Mouse (Mus musculus) macrophage (primary cell): ENCODE data around the gene Atraid. TPM values are rescaled to one million over a fixed set of nuclear protein-coding genes. Genes with fewer than 3 reads are reported as not detected.
"Not testable (repeated sequence)": the region's sequence is repeated elsewhere in the genome, so short reads cannot be mapped to it uniquely, and the experiment has no call there.

ENCODE experiments used
- H3K27ac ChIP-seq: fragments of 350-480 bp; formaldehyde crosslinking; 2 replicates; pipeline ENCODE4 v1.9.0; 2021
- H3K36me3 ChIP-seq: fragments of 350-480 bp; formaldehyde crosslinking; 2 replicates; pipeline ENCODE4 v1.9.0; 2021; ENCODE audit errors: inconsistent target
- H3K4me3 ChIP-seq: fragments of 350-480 bp; formaldehyde crosslinking; 2 replicates; pipeline ENCODE4 v1.9.0; 2021; ENCODE audit errors: inconsistent target
- H3K79me2 ChIP-seq: fragments of 350-480 bp; formaldehyde crosslinking; 2 replicates; pipeline ENCODE4 v1.9.0; 2021; ENCODE audit errors: inconsistent target
- WGBS: methylation state at CpG from one replicate; pipeline ENCODE4 v1.1.7; 2026; ENCODE audit warnings: inconsistent platforms; ENCODE audit not compliant: missing documents; 5-methylcytosine and 5-hydroxymethylcytosine counted together
- polyA plus RNA-seq: library from polyadenylated mRNA; stranded (reverse); fragments of 250-400 nt; gene quantifications from 3 replicates; pipeline ENCODE4 v1.2.4, GENCODE M21; 2018; ENCODE audit warnings: inconsistent platforms
- total RNA-seq, 78 experiments: library from RNA; depleted of rRNA; stranded (reverse); fragments of 250-400 nt; gene quantifications; 1 replicate in 9 of 78; 2 replicates in 24 of 78; 3 replicates in 43 of 78; 4 replicates in 2 of 78; pipeline ENCODE4 v1.2.4; 2018; ENCODE audit warnings: inconsistent platforms in 56 of 78

The Atraid gene
- 10 to 100 TPM in 25 of 26 experiments, 1 to 10 TPM in 1; 9.3 to 62.2 (median 25.8) TPM for total RNA-seq (2018; cell fraction: chromatin; rRNA removed)
- total RNA-seq (2018; cell fraction: cytosol; rRNA removed), result 100 to 1,000 TPM in 9 of 26 experiments, 10 to 100 TPM in 17; 64.4 to 150 (median 82.1) TPM
- total RNA-seq (2018; cell fraction: nucleus; rRNA removed), result 100 to 1,000 TPM in 1 of 26 experiments, 10 to 100 TPM in 25; 23.1 to 106 (median 43.3) TPM
- polyA plus RNA-seq, result 73.4 to 150 TPM (median 103 TPM) in 3 replicates

DNA sequence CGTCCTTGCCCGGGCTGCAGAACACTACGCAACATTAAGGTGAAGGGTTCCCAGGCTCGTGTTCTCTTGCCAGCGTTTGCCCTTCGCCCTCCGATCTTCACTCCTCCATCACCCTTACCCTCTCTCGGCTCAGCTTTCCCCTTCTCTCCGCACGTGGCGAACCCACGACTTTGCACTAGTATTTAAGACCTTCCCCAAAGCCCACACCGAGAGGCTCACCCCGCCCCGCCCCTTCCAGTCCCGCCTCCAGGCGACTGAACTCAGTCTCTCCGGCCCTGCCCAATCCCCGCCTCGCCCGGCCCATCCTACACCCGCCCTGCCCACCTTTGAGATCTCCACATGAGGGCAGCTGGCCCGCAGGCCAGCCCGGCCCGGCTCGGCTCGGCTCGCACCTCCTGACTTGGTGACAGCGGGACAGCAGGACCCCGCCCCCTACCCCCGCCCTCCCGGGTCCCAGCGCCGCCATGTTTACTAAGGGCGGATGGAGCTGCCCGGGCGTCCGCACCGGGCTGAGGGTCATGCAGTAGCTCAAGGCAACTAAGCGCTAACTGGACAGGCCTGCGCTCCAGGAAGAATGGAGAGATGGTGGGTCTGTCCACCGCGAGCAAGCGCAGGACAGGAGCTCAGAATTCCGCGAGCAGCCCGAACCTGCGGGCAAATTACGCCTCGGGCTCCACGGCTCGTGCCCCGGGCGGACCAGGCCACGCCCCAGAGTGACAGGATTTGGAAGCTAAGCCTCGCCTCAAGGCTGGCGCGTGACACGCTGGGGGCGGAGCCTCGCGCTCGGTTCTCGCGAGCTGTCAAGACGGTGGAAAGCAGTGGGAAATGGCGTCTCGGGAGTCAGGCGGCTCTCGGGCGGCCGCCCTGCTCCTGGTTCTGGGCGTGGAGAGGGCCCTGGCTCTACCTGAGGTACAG, at the start of gene Atraid:
TSS of gene Atraid (plus strand) at position 465 of the 915 bp plus-strand sequence.
- under 1% methylated on average over 73 of the region's 73 CpGs for WGBS
- H3K27ac ChIP-seq, result peak within 1 kb of the TSS; percentile 91
- H3K36me3 ChIP-seq, result 0 out of 2 replicates have a peak, but pooled peaks cover 7% of the 10 kb centered on the region
- H3K79me2 ChIP-seq, result peaks cover 5% of the 10 kb centered on the region; the same call in 1 of the 2 replicates
- peak within 1 kb of the TSS; percentile 98 for H3K4me3 ChIP-seq

GRCm38 (mm10) chr5:30999324-30999723, 48.8 kb upstream of the Atraid start:
- H3K27ac ChIP-seq, result no peak overlapping the region
- no peaks in the 10 kb centered on the region for H3K36me3 ChIP-seq
- no peak overlapping the region for H3K4me3 ChIP-seq
- no peaks in the 10 kb centered on the region for H3K79me2 ChIP-seq
- WGBS, result 85% methylated on average over 4 of the region's 5 CpGs

DNA sequence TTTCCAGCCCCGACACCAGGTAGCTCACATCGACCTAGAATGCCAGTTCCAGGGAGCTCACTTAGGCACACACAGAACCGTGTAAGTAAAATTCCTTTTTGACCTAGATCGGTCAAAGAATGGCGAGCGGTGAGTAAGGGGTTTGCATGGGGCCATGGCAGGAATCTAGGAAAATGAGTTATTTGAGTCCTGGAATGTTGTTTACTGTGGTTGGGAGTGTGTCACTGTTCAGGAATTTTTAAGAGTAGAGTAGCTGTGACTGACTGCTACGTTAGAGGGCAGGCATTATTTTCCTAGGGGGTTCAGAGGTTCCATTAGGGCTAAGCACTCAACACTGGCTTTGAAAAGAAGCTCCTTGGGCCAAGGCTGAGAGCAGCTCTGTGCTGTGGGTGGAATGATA, 48.0 kb upstream of the Atraid start:
- Histone ChIP-seq H3K27ac (no peak overlapping the region), H3K36me3 (no peaks in the 10 kb centered on the region), H3K79me2 (no peaks in the 10 kb centered on the region), H3K4me3 (no peak overlapping the region)
- WGBS, result 94% methylated on average over 7 of the region's 7 CpGs

DNA sequence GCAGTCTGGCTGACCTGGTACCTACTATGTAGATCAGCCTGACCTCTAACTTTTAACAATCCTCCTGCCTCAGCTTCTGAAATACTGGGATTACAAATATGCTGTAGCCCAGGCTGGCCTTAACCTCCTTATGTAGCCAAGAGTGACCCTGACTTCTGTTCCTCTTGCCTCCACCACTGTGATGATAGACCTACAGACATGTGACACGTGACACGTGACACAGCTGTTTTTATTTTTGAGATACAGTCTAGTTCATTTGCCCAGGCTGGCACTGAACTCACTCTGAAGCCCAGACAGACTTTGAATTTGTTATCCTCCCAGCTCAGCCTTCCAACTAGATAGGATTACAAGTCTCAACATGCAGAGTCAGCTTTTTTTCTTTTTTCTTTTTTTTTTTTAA, 47.1 kb upstream of the Atraid start:
- H3K36me3 ChIP-seq, result no peaks in the 10 kb centered on the region
- WGBS, result 79% methylated on average over 2 of the region's 2 CpGs
- no peak overlapping the region for H3K27ac ChIP-seq
- H3K79me2 ChIP-seq, result no peaks in the 10 kb centered on the region
- no peak overlapping the region for H3K4me3 ChIP-seq

DNA sequence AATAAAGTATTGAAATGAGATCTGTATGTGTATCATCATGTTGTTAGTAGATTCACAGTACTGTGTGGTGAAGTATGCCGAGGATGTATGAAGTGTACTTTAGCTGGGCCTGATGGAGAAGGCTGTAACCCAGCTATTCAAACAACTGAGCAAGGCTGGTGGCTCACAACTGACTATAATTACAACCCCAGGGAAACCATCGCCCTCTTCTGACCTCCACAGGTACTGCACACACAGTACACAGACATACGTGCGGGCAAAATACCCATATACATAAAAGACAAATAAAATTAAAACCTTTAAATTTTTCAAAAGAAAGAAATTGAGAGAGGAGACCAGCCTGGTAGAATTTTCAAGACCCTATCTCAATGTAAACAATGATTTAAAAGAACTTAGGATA, 46.6 kb upstream of the Atraid start:
- Histone ChIP-seq H3K4me3 (no peak overlapping the region), H3K27ac (no peak overlapping the region), H3K36me3 (no peaks in the 10 kb centered on the region), H3K79me2 (no peaks in the 10 kb centered on the region)
- WGBS, result 83% methylated on average over 4 of the region's 4 CpGs

DNA sequence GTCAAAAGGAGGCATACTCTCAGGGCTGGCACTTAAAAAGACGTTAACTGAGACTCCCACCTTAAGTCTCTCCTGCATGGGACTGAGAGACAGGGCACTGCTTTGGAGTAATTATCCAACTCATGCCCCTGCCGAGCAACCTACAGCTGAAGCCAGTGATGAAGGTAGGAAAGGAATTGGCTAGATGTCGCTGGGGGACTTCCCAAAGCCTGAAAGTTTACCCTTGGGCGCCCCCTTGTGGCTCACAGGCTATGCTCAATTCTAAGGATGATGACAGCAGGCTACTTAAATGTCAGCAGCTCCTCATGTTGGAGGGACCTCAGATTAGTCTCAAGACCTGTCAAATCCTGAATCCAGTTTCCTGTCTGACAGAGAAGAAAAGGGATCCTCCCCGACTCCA, 43.9 kb upstream of the Atraid start:
- H3K4me3 ChIP-seq, result no peak overlapping the region
- H3K27ac ChIP-seq, result no peak overlapping the region
- no peaks in the 10 kb centered on the region for H3K36me3 ChIP-seq
- 6% methylated on average over 5 of the region's 5 CpGs for WGBS
- no peaks in the 10 kb centered on the region for H3K79me2 ChIP-seq

GRCm38 (mm10) chr5:31012737-31013136, 35.4 kb upstream of the Atraid start:
- H3K4me3 ChIP-seq, result no peak overlapping the region

GRCm38 (mm10) chr5:31015913-31016312, 32.2 kb upstream of the Atraid start:
- 96% methylated on average over 2 of the region's 2 CpGs for WGBS
- no peak overlapping the region for H3K27ac ChIP-seq

More at GRCm38 (mm10) chr5:31012737-31013136, 35.4 kb upstream of the Atraid start:
- H3K27ac ChIP-seq, result no peak overlapping the region
- 52% methylated on average over 3 of the region's 3 CpGs for WGBS
- H3K36me3 ChIP-seq, result no peaks in the 10 kb centered on the region
- H3K79me2 ChIP-seq, result no peaks in the 10 kb centered on the region

DNA sequence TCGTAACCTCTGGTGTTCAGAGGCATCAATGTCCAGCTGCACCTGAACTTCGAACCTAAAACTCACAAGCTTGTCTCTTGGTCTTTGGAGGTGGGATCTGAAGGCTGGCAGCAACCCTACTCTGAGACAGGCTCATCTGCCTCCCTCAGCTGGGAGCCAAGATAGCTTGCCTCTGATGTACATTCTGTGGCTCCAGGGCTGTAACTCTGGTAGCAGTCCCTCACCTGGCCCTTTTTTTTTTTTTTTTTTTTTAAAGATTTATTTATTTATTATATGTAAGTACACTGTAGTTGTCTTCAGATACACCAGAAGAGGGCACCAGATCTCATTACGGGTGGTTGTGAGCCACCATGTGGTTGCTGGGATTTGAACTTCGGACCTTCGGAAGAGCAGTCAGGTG, 26.3 kb upstream of the Atraid start:
- not testable (repeated sequence) for H3K36me3 ChIP-seq, H3K4me3 ChIP-seq, H3K27ac ChIP-seq, H3K79me2 ChIP-seq
- 91% methylated on average over 4 of the region's 5 CpGs for WGBS

More at GRCm38 (mm10) chr5:31015913-31016312, 32.2 kb upstream of the Atraid start:
- Histone ChIP-seq H3K36me3 (no peaks in the 10 kb centered on the region), H3K4me3 (no peak overlapping the region), H3K79me2 (no peaks in the 10 kb centered on the region)

DNA sequence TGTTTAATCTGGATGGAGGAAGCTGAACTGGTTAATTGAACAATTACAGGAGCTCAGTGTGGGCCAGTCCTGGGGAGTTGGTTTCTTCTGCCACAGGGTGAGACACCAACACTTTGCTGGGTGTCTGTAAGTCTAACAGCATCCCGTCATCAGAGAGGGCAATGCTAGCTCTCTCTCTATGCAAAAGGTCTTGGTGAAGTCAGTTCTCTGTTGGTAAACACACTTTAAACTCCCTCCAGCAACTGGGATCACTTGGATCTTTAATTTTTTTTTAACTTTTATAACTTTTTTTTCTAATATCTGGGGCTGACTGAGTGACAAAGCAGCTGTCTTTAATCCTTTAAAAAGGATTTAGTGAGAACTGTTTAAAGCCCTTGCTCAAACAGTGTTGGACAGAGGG, 25.4 kb upstream of the Atraid start:
- Histone ChIP-seq H3K27ac (no peak overlapping the region), H3K36me3 (no peaks in the 10 kb centered on the region), H3K4me3 (no peak overlapping the region), H3K79me2 (no peaks in the 10 kb centered on the region)
- 87% methylated on average over 1 of the region's 1 CpGs for WGBS

GRCm38 (mm10) chr5:31023254-31023653, 24.9 kb upstream of the Atraid start:
- 46% methylated on average over 3 of the region's 4 CpGs for WGBS
- H3K4me3 ChIP-seq, result no peak overlapping the region
- H3K36me3 ChIP-seq, result no peaks in the 10 kb centered on the region
- H3K79me2 ChIP-seq, result no peaks in the 10 kb centered on the region
- no peak overlapping the region for H3K27ac ChIP-seq

DNA sequence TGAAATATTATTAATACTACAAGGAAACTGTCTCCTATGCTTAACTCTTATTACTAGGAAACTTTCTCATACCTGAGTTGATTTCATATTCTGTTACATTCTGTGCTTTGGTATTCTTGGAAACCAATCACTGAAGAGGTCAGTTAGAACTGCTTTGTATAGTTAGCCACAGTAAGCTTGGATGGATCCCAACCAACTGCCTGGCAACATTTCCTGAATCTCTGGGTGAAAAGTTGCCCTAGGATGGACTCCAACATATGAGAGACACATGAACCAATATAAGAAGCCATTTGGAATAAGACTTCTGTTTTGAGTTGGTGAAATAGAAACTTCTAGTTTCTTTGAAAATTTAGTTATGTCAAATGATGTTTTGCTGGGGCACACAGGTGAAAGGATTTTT, 23.5 kb upstream of the Atraid start:
- Histone ChIP-seq H3K4me3 (no peak overlapping the region), H3K79me2 (no peaks in the 10 kb centered on the region), H3K27ac (no peak overlapping the region), H3K36me3 (no peaks in the 10 kb centered on the region)

- Histone ChIP-seq H3K79me2 (no peaks in the 10 kb centered on the region), H3K27ac (no peak overlapping the region), H3K36me3 (no peaks in the 10 kb centered on the region), H3K4me3 (no peak overlapping the region)
- WGBS, result 47% methylated on average over 4 of the region's 4 CpGs
Observed at GRCm38 (mm10) chr5:31030926-31031325, 17.2 kb upstream of the Atraid start.

- no peaks in the 10 kb centered on the region for H3K79me2 ChIP-seq
- no peak overlapping the region for H3K4me3 ChIP-seq
- 100% methylated on average over 6 of the region's 8 CpGs for whole genome bisulfite sequencing
- H3K36me3 ChIP-seq, result no peaks in the 10 kb centered on the region
- H3K27ac ChIP-seq, result no peak overlapping the region
Observed at GRCm38 (mm10) chr5:31031508-31031907, 16.6 kb upstream of the Atraid start.

DNA sequence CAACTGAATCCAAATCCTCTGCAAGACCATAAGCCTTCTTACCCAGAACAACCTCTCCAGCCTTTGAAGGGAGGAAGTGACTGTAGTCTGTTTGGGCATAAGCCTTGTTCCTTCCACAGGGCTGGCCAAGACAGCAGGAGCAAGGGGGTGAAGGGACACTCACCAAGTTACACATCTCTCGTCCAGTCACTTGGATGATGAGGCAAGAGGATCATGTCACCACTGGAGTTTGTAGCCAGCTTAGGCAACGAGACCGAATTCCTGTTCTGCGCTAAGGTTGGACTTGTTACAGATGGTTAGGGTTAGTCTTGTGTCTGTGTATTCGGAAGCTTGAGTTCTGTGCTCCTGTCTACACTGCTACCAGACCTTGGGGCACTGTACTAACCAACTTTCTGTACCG, 13.4 kb upstream of the Atraid start:
- Histone ChIP-seq H3K79me2 (no peaks in the 10 kb centered on the region), H3K36me3 (0 out of 2 replicates have a peak, but pooled peaks cover 4% of the 10 kb centered on the region), H3K4me3 (no peak overlapping the region), H3K27ac (no peak overlapping the region)
- 89% methylated on average over 6 of the region's 6 CpGs for WGBS
